Mouse (Mus musculus) spleen, adult 2 months (tissue): ENCODE measurements around the gene Cipc.

ENCODE experiments used
- CTCF ChIP-seq: fragments of 200-500 bp; IDR thresholded peaks from 2 replicates; pipeline ENCODE4 v1.5.1; 2011; ENCODE audit warnings: mild to moderate bottlenecking, inconsistent platforms; ENCODE audit not compliant: insufficient read depth, insufficient read length, insufficient replicate concordance; ENCODE audit errors: extremely low read depth
- POLR2A ChIP-seq: fragments of 200-500 bp; IDR thresholded peaks from 2 replicates; pipeline ENCODE4 v1.6.1; 2011; ENCODE audit warnings: low read depth, low read length, inconsistent platforms

DNA sequence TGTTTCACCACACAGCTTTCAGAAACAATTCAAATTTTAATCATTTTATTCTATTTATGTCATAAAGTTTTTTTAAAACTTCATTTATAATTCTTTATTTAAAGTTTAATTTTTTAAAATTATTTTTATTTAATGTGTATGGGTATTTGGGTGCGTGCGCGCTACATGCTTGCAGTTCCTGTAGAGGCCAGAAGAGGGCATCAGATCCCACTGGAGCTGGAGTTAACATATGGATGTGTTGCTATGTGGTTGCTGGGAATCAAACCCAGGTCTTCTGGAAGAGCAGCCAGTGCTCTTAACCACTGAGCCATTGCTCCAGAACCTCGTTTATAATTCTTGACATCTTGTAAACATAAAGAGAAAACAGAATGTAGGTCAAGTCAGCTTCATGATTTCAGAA, 51.9 kb downstream of the Cipc start:
- TF ChIP-seq CTCF: no peak
- no peak for TF ChIP-seq POLR2A
